Mouse (Mus musculus) kidney, postnatal 14 days (tissue): ENCODE measurements around the gene Slc29a3.

Experiments used
- DNase-seq: peaks from one replicate; pipeline ENCODE4 v3.0.0; 2022; ENCODE audit warnings: mixed read lengths

The Slc29a3 gene

DNA sequence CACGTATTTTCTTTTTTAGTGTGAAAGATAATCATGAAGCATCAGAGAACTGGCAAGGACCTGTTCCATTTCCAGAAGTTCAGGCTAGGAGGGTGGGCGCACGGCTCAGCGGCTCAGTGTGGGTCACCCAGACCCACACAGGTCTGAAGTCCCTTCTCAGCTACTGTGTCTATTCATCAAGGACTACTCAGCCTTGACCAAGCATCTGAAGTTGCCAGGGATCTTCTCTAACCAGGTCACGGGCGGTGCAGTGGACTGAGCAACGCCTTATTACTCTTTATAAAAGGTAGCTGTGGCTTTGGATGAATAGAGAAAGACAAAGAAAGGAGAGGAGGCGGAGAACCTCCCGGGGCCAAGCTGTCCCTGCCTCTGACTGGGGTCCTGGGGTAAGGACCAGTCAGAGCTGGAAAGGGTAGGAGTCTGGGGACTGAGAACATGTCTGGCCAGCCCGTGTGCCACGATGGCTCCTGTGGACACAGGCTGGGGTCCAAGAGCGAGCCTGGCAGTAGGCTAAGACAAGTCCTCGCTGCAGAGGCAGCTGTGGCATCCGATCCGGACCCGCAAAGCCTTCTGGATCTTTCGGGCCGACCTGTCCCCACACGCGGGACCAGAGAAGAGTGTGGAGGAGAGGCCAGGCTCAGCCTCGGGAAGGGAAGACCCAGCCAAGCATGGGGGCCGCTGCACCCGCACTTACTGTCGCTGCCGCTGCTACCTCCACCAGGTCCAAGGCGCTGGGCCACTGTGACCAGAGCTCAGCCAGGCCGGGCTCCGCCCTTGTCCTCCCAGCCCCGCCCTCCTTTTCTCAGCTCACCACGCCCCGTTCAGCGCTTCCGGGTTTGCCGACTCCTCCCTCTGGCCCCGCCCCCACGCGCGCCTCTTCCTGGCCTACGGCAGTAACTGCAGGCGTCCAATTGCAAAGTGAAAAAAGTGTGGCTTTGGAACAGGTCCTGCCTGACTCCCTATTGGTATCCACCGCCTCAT is at the start of gene Slc29a3:
TSS of gene Slc29a3 (minus strand) at position 755 of the 981 bp plus-strand sequence.
- DNase-seq: peak; percentile 98

DNA sequence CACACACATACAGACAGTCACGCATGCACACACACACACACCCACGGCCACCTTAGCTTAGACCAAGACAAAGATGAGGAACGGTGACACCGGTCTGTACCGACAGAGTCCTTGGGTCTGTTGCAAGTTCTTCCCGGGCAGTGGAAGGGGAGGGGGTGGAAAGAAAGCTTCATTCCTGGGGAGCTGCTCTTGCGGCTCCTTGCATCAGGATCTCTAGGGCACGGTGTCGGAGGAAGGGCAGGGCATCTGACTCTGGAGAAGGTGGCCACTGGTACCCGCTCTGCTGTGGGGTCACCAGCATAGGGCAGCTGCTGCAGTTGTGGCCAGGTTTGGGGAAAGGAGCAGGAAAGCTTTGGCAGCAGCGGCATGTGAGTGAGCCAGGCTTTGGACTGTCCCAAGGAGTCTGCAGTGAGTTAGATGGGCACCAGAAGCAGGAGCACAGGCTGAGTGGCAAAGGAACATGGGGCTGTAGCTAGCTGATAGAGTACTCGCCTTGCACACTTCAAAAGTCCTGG is 49.4 kb upstream of the Slc29a3 start:
- no peak for DNase-seq

- no peak for DNase-seq
These were observed 48.7 kb upstream of the Slc29a3 start for GRCm38 (mm10) chr10:60801168-60801897.

DNA sequence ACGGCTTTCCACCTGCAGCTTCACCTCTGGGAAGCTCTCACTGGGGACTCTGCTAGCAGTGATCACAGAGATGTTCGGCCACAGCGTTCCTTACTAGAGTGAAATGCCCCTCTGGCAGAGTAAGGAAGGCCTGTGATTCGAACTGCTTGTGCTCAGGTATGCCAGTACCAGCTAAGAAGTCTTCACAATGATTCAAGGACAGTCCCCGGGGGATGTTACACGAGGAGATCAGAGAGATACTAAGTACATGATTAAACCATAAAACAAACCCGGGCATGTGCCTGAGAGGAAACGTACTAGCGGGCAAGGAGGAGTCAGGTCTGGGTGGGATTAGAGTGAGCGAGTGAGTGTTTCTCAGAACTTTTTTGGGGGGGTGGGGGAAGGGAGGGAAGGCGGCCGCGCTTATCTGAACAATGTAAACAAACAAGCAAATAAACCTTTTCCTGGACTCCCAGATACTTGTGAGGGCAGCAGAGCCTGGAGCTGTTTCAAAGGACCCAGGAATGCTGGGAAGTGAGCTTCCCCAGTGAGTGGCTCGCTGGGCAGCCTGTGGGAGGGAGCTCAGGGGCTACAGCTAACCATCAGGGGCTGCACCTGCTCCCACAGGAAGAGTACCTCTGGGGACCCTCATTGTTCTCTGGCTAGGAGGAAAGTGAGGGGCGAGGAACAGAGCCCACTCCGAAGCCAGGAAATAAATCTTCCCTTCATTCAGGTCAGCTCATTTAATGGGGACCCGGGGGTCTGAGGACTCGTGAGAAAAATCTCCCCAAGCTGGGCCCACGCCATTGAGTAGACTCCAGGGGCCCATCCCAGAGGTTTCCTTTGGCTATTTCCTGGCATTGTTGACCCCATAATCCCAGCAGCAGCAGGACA is 47.9 kb upstream of the Slc29a3 start:
- no peak for DNase-seq

GRCm38 (mm10) chr10:60797682-60798422 is 45.3 kb upstream of the Slc29a3 start:
- DNase-seq: no peak

DNA sequence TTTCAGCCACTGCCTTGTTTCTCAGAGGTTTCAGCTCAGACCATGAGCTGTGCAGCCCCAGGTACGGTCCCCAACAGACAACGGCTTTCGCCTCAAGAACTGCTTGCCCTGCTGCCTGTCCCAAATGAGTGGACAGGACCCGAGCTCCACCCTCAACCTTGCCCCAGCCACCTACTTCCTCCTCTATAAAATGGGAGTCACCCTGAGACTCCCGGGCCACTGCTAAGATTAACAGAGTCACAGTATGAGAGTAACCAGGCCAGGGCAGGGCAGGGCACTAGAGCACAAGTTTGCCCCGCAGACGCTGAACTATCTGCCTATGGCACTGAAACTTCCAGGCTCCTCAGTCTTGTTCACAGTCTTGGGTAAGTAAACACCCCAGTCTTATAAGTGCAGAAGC is 43.9 kb upstream of the Slc29a3 start:
- no peak for DNase-seq

- DNase-seq: no peak
These were observed 43.4 kb upstream of the Slc29a3 start for GRCm38 (mm10) chr10:60796028-60796427.

- no peak for DNase-seq
These were observed 42.2 kb upstream of the Slc29a3 start for GRCm38 (mm10) chr10:60794792-60795191.

DNA sequence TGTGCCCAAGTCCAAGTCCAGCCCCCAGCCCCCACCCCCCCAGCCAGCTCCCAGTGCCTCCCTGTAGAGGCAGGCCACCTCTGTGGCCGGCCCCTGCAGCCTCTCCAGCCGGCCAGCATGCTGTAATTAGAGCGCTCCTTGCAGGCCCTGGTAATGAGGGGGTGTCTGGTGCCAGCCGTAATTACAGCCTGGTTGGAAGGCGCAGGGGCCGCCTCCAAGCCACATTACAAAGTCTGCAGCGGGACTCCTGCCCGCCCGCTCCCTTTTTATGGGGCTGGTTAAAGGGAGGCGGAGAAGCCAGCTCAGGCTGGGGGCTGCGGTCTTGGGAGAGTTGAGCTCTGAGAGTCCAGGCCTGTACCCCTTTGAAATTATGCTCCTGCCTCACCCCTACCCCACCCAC is 41.8 kb upstream of the Slc29a3 start:
- DNase-seq: no peak

- DNase-seq: peak; percentile 75
These were observed 40.2 kb upstream of the Slc29a3 start for GRCm38 (mm10) chr10:60792841-60793240.

DNA sequence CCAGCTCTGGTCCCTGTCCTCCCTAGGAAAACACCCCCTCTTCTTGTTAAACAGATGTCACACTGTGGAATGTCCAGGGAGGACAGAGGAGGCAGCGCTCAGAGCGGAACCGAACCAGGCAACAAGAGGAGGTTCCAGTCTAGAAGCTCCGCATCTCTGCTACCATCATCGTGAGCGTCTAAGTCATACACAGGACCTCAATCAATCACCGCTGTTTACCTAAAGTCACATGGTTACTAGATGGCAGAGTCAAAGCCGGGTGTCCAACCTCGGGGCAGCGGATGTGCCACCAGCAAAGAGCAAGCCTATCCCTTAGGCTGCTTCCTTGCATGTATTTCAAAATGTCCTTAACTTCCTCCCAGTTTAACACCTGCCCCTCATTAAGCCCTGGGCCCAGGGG is 39.8 kb upstream of the Slc29a3 start:
- peak; percentile 34 for DNase-seq

DNA sequence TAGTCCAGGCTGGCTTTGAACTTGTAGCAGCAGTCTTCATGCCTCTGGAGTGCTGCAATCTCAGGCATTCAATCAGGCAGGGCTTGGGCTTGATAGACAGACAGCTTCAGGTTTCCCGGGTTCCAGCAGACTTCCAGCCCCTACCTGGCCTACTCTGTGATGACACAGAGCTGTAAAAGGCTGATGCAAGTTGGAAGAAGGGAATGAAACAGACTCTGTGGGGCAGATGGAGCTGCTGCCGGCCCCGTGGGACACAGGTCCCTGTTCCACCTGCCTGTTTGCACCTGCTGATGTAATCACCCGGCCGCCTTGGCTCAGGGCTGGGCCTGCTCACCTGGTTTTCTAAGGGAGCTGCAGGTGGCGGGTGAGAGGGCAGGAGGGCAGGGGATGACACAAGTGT is 38.3 kb upstream of the Slc29a3 start:
- DNase-seq: no peak

- no peak for DNase-seq
These were observed 34.9 kb upstream of the Slc29a3 start for GRCm38 (mm10) chr10:60787303-60788074.

- no peak for DNase-seq
These were observed 31.0 kb upstream of the Slc29a3 start for GRCm38 (mm10) chr10:60783608-60784007.

GRCm38 (mm10) chr10:60779628-60780027 is 27.0 kb upstream of the Slc29a3 start:
- peak; percentile 83 for DNase-seq

- DNase-seq: peak; percentile 43
These were observed 25.9 kb upstream of the Slc29a3 start for GRCm38 (mm10) chr10:60778542-60778941.

DNA sequence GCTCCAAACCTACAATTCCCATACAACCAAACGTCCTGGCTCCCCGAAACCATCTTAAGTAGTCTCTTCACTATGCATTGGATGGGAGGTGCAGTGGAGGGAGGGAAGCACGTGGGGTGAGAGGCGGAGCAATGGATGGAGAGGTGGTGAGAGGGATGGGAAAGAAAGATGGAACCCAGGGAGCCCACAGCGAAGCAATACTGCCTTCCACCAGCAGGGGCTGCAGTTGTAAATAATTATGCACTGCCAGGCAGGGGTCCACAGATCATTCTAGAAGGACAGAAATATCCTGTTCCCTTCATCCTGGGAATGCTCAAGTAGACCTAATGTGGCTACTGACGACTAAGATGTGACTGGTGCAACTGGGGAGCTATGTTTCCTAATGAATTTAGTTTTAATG is 22.9 kb upstream of the Slc29a3 start:
- DNase-seq: no peak

GRCm38 (mm10) chr10:60774616-60775015 is 22.0 kb upstream of the Slc29a3 start:
- no peak for DNase-seq

DNA sequence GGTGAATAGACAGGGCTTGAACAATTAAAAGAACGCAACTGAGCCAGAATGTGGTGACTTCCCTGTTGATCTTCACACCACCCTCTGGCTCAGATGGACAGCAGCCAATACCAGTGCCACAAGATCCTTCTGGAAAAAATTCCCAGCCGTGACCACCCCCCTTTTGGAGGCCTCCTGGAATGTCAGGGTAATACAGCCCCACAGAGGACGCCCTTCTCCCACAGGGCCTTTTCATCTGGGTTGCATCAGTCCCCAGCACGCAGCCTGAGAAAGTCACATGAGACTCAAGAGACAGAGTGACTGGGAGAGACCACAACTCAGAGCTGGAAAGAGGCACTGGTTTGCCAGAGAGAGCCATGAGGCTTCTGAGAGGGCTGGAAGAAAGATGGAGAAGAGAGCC is 18.3 kb upstream of the Slc29a3 start:
- DNase-seq: no peak

GRCm38 (mm10) chr10:60768614-60769013 is 16.0 kb upstream of the Slc29a3 start:
- DNase-seq: no peak

GRCm38 (mm10) chr10:60767400-60767799 is 14.8 kb upstream of the Slc29a3 start:
- no peak for DNase-seq
